Mouse (Mus musculus) stomach, embryonic 14.5 days (tissue): ENCODE results near the gene Cped1. TPM values are rescaled to one million over a fixed set of nuclear protein-coding genes. Genes with fewer than 3 reads are reported as not detected.

Source experiments
- ATAC-seq: fragments of 200-750 bp; cut with Nextera tagmentation; 2 replicates; pipeline ENCODE4 v1.8.0; 2017; ENCODE audit warnings: low read depth, moderate TSS enrichment; ENCODE audit not compliant: insufficient number of reproducible peaks, insufficient read depth, low FRiP score
- H3K27ac ChIP-seq: fragments of 300-500 bp; sonication (generic); 2 replicates; pipeline ENCODE4 v1.5.1; 2014; ENCODE audit warnings: mild to moderate bottlenecking, low read length, moderate library complexity, mixed read lengths
- H3K27me3 ChIP-seq: fragments of 300-500 bp; sonication (generic); 2 replicates; pipeline ENCODE4 v1.6.1; 2014; ENCODE audit warnings: low read length, control low read depth, mixed read lengths; ENCODE audit not compliant: control insufficient read depth, insufficient read depth
- H3K36me3 ChIP-seq: fragments of 300-500 bp; sonication (generic); 2 replicates; pipeline ENCODE4 v1.6.1; 2014; ENCODE audit warnings: mild to moderate bottlenecking, control low read depth, low read length, moderate library complexity, mixed read lengths; ENCODE audit not compliant: control insufficient read depth, insufficient read depth
- H3K4me1 ChIP-seq: fragments of 300-500 bp; sonication (generic); 2 replicates; pipeline ENCODE4 v1.6.1; 2014; ENCODE audit warnings: low read length, control low read depth, mixed read lengths; ENCODE audit not compliant: control insufficient read depth, insufficient read depth
- H3K4me2 ChIP-seq: fragments of 300-500 bp; sonication (generic); replicated peaks from 2 replicates; pipeline ENCODE4 v1.6.1; 2014; ENCODE audit warnings: low read depth, low read length, control low read depth
- H3K4me3 ChIP-seq: fragments of 300-500 bp; sonication (generic); 2 replicates; pipeline ENCODE4 v1.5.1; 2014; ENCODE audit warnings: low read depth, low read length, control low read depth
- H3K9ac ChIP-seq: fragments of 300-500 bp; sonication (generic); replicated peaks from 2 replicates; pipeline ENCODE4 v1.6.1; 2014; ENCODE audit warnings: low read depth, mild to moderate bottlenecking, control low read depth, low read length, moderate library complexity, mixed read lengths
- H3K9me3 ChIP-seq: fragments of 300-500 bp; sonication (generic); 2 replicates; pipeline ENCODE4 v1.6.1; 2016; ENCODE audit warnings: low read depth, low read length, control low read depth; ENCODE audit not compliant: control insufficient read depth
- WGBS: fragments of 180-500 bp; shearing (Covaris S2); extraction: QIAGEN DNeasy Blood & Tissue Kit; methylation state at CpG from one replicate; pipeline ENCODE4 v1.1.7; 2014; 5-methylcytosine and 5-hydroxymethylcytosine counted together
- polyA plus RNA-seq: library from polyadenylated mRNA; unstranded; fragments of >200 nt; fragmentation: Nextera tagmentation; extraction: Ambion mirVana; gene quantifications from 2 replicates; pipeline ENCODE4 v1.2.1, GENCODE M21; 2014

Gene Cped1
- polyA plus RNA-seq, 1 experiment from 2014 or later = 47.2 TPM

- no peak overlapping the region for H3K4me3 ChIP-seq
- H3K4me2 ChIP-seq = peak overlapping the region; percentile 26
- H3K9me3 ChIP-seq = no peaks in the 10 kb centered on the region
- H3K36me3 ChIP-seq = no peaks in the 10 kb centered on the region
- ATAC-seq = peak; percentile 89; the same call in 1 of the 2 replicates
- no peak overlapping the region for H3K9ac ChIP-seq
- WGBS = 17% methylated on average over 6 of the region's 6 CpGs
- no peaks in the 10 kb centered on the region for H3K27me3 ChIP-seq
- H3K27ac ChIP-seq = peak overlapping the region; percentile 88
- H3K4me1 ChIP-seq = peaks cover 29% of the 10 kb centered on the region
Observed at GRCm38 (mm10) chr6:22003200-22003587, 17.5 kb downstream of the Cped1 start.

- no peaks in the 10 kb centered on the region for H3K36me3 ChIP-seq
- no peak overlapping the region for H3K4me2 ChIP-seq
- WGBS = 74% methylated on average over 10 of the region's 10 CpGs
- no peaks in the 10 kb centered on the region for H3K9me3 ChIP-seq
- H3K4me1 ChIP-seq = peaks cover 22% of the 10 kb centered on the region
- no peak overlapping the region for H3K9ac ChIP-seq
- H3K27me3 ChIP-seq = no peaks in the 10 kb centered on the region
- H3K4me3 ChIP-seq = no peak overlapping the region
- no peak for ATAC-seq
- peak overlapping the region; percentile 88 for H3K27ac ChIP-seq
Observed at GRCm38 (mm10) chr6:22003959-22004543, 18.3 kb downstream of the Cped1 start.

DNA sequence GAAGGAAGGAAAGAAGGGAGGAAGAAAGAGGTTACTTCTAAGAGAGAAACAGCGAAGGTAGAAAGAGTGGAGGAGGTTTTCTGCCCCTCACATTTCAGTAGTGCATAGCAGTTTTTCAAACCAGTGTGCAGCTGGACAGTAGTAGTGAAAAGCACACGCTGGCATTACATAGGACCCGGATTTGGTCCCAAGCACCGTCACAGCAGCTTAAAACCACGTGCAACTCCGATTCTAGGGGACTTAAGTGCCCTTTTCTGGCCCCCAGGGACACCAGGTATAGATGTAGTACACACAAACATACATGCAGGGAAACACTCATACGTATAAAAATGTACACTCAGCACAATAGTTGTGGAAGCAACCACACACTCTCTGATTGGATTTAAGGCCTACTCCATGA lies 22.6 kb downstream of the Cped1 start:
- 87% methylated on average over 7 of the region's 7 CpGs for WGBS

DNA sequence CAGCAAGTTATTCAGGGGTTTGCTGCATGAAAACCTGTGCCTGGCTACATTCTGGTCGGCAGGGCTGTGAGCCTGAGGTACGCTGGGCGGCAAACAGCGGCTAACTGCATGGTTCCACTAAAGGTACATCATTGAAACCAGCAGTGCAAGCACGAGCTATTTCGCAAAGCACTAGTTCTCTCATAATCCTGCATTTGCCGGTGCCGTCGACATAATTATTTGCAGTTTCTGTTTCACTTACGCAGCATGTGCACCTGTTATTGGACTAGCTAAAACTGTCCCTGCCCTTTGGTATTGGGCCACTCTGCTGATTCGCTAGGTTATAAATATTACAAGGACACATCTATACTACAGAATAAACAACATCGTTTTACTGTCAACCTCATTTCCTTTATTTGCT lies 24.5 kb downstream of the Cped1 start:
- 86% methylated on average over 12 of the region's 12 CpGs for WGBS
- no peak for ATAC-seq
- no peaks in the 10 kb centered on the region; the same call in 1 of the 2 replicates for H3K36me3 ChIP-seq
- H3K4me1 ChIP-seq = no peaks in the 10 kb centered on the region
- H3K4me2 ChIP-seq = no peak overlapping the region
- H3K4me3 ChIP-seq = no peak overlapping the region
- no peaks in the 10 kb centered on the region for H3K27me3 ChIP-seq
- no peak overlapping the region for H3K27ac ChIP-seq
- no peaks in the 10 kb centered on the region for H3K9me3 ChIP-seq
- H3K9ac ChIP-seq = no peak overlapping the region

More for the DNA sequence above, 22.6 kb downstream of the Cped1 start:
- Histone ChIP-seq H3K4me2 (no peak overlapping the region), H3K9me3 (no peaks in the 10 kb centered on the region), H3K27ac (no peak overlapping the region), H3K27me3 (no peaks in the 10 kb centered on the region), H3K9ac (no peak overlapping the region), H3K4me1 (peaks cover 9% of the 10 kb centered on the region; the same call in 1 of the 2 replicates), H3K36me3 (no peaks in the 10 kb centered on the region), H3K4me3 (no peak overlapping the region)
- ATAC-seq = no peak

DNA sequence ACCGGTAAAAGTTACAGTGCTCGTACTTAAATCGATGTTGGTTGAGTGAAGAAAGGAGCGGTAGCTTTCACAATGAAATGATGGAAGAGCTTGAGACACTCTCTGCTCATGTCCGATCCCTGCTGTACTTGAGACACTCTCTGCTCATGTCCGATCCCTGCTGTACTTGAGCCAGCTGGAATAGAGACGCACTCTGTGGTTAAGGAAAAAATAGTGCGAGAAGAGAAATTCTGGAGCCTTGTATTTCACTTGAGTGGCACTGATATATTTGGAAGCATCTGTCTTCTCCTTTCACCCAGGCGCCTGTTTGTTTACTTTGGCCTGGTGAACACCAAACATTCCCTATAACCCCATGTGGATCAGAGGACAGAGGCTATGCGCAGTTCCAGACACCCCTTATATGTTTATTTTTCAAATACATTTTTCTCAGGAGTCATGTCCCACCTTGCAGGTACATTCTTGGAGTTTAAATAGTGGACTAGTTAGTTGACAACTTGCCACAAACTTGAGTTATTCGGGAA lies 25.1 kb downstream of the Cped1 start:
- Histone ChIP-seq H3K9me3 (no peaks in the 10 kb centered on the region), H3K27me3 (no peaks in the 10 kb centered on the region), H3K27ac (no peak overlapping the region), H3K9ac (no peak overlapping the region), H3K4me1 (no peaks in the 10 kb centered on the region), H3K36me3 (no peaks in the 10 kb centered on the region; the same call in 1 of the 2 replicates), H3K4me3 (no peak overlapping the region), H3K4me2 (no peak overlapping the region)
- WGBS = 84% methylated on average over 11 of the region's 11 CpGs
- ATAC-seq = no peak

- no peaks in the 10 kb centered on the region for H3K27me3 ChIP-seq
- 63% methylated on average over 2 of the region's 2 CpGs for WGBS
- ATAC-seq = no peak
- no peaks in the 10 kb centered on the region for H3K9me3 ChIP-seq
- H3K27ac ChIP-seq = no peak overlapping the region
- H3K4me2 ChIP-seq = no peak overlapping the region
- H3K9ac ChIP-seq = no peak overlapping the region
- no peaks in the 10 kb centered on the region for H3K4me1 ChIP-seq
- H3K36me3 ChIP-seq = no peaks in the 10 kb centered on the region; the same call in 1 of the 2 replicates
- H3K4me3 ChIP-seq = no peak overlapping the region
Observed at GRCm38 (mm10) chr6:22011546-22011945, 25.8 kb downstream of the Cped1 start.

DNA sequence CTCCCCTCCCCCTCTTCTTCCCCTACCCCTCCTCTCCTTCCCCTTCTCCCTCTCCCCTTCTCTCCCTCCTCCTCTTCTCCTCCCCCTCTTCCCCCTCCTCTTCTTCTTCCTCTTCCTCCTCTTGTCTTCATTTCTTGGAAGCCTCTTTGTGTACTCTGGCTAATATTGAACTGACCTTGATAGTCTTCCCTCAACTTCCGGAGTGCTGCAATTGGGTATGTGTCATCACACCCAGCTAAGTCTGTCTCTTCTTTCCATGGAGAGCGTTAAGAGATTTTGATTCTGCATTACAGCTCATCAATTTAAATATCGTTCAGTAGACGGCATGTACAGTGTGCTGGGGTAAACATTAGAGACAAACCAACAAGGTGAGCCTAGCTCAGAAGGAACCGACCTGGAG lies 26.4 kb downstream of the Cped1 start:
- Histone ChIP-seq H3K9ac (no peak overlapping the region), H3K27ac (no peak overlapping the region), H3K4me3 (no peak overlapping the region), H3K4me1 (no peaks in the 10 kb centered on the region), H3K36me3 (no peaks in the 10 kb centered on the region; the same call in 1 of the 2 replicates), H3K27me3 (no peaks in the 10 kb centered on the region), H3K4me2 (no peak overlapping the region), H3K9me3 (no peaks in the 10 kb centered on the region)
- WGBS = 71% methylated on average over 5 of the region's 5 CpGs
- no peak for ATAC-seq

DNA sequence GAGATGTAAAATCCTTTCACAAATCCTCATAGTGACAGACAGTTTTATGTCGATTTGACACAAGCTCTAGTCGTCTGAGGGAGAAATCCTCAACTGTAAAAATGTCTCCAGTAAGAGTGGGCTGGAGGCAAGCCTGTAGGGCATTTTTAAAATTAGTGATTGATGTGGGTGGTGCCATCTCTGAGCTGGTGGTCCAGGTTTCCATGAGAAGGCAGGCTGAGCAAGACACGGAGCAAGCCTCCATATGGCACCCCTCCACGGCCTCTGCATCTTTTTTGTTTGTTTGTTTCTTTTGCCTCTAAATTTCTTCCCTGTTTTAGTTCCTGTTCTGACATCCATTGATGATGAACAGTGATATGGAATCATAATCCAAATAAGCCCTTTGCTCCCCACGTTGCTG lies 26.8 kb downstream of the Cped1 start:
- ATAC-seq = no peak
- H3K4me1 ChIP-seq = no peaks in the 10 kb centered on the region
- H3K27ac ChIP-seq = no peak overlapping the region
- no peak overlapping the region for H3K4me3 ChIP-seq
- H3K9ac ChIP-seq = no peak overlapping the region
- H3K9me3 ChIP-seq = no peaks in the 10 kb centered on the region
- WGBS = 74% methylated on average over 5 of the region's 5 CpGs
- H3K4me2 ChIP-seq = no peak overlapping the region
- H3K27me3 ChIP-seq = no peaks in the 10 kb centered on the region
- no peaks in the 10 kb centered on the region; the same call in 1 of the 2 replicates for H3K36me3 ChIP-seq

DNA sequence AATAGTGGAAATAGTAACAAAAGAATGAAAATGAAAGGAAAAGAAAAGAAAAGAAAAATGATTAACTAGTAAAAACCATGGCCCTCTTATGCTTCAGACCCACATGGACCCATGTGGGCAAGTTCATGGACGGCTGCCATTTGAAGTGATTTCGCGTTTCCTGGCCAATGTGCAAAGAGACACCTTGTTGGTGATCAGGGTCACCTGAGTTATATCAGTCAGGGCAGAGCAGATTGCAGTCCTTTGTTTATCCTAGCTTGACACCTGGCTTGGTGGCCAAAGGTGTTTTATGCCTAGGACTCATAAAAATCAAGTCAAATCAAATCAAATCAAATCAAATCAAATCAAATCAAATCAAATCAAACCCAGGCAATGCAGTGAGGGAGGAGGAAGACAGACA lies 27.7 kb downstream of the Cped1 start:
- H3K4me3 ChIP-seq = no peak overlapping the region
- no peaks in the 10 kb centered on the region; the same call in 1 of the 2 replicates for H3K36me3 ChIP-seq
- 94% methylated on average over 3 of the region's 3 CpGs for WGBS
- ATAC-seq = no peak
- H3K27ac ChIP-seq = no peak overlapping the region
- H3K4me2 ChIP-seq = no peak overlapping the region
- H3K27me3 ChIP-seq = no peaks in the 10 kb centered on the region
- no peak overlapping the region for H3K9ac ChIP-seq
- no peaks in the 10 kb centered on the region for H3K4me1 ChIP-seq
- H3K9me3 ChIP-seq = no peaks in the 10 kb centered on the region
